Mouse (Mus musculus) liver, embryonic 12.5 days (tissue): ENCODE data around the gene 4933402J07Rik. TPM values are rescaled to one million over a fixed set of nuclear protein-coding genes. Genes with fewer than 3 reads are reported as not detected.

Source experiments
- ATAC-seq: fragments of 200-750 bp; cut with Nextera tagmentation; 2 replicates; pipeline ENCODE4 v1.8.0; 2017; ENCODE audit warnings: moderate number of reproducible peaks, mild to moderate bottlenecking, moderate library complexity
- H3K27ac ChIP-seq: fragments of 300-500 bp; sonication (generic); 2 replicates; pipeline ENCODE4 v1.5.1; 2016; ENCODE audit warnings: mild to moderate bottlenecking
- H3K27me3 ChIP-seq: fragments of 300-500 bp; sonication (generic); replicated peaks from 2 replicates; pipeline ENCODE4 v1.6.1; 2016; ENCODE audit warnings: mild to moderate bottlenecking, moderate library complexity
- H3K36me3 ChIP-seq: fragments of 300-500 bp; sonication (generic); 2 replicates; pipeline ENCODE4 v1.6.1; 2016; ENCODE audit warnings: mild to moderate bottlenecking, moderate library complexity
- H3K4me1 ChIP-seq: fragments of 300-500 bp; sonication (generic); 2 replicates; pipeline ENCODE4 v1.6.1; 2016
- H3K4me2 ChIP-seq: fragments of 300-500 bp; sonication (generic); 2 replicates; pipeline ENCODE4 v1.6.1; 2016; ENCODE audit warnings: mild to moderate bottlenecking, moderate library complexity
- H3K4me3 ChIP-seq: fragments of 300-500 bp; sonication (generic); 2 replicates; pipeline ENCODE4 v1.5.1; 2016; ENCODE audit warnings: mild to moderate bottlenecking, moderate library complexity
- H3K9ac ChIP-seq: fragments of 300-500 bp; sonication (generic); 2 replicates; pipeline ENCODE4 v1.6.1; 2016; ENCODE audit warnings: mild to moderate bottlenecking, moderate library complexity
- H3K9me3 ChIP-seq: fragments of 300-500 bp; sonication (generic); replicated peaks from 2 replicates; pipeline ENCODE4 v1.6.1; 2016; ENCODE audit warnings: mild to moderate bottlenecking, moderate library complexity
- WGBS: fragments of 180-500 bp; shearing (Covaris S2); methylation state at CpG from one replicate; pipeline ENCODE4 v1.1.7; 2016; ENCODE audit not compliant: insufficient replicate concordance; 5-methylcytosine and 5-hydroxymethylcytosine counted together
- polyA plus RNA-seq: library from polyadenylated mRNA; unstranded; fragments of >200 nt; fragmentation: Nextera tagmentation; extraction: Ambion mirVana; gene quantifications from 2 replicates; pipeline ENCODE4 v1.2.1, GENCODE M21; 2016

Gene 4933402J07Rik
- polyA plus RNA-seq, 1 experiment from 2014 or later, result not detected

DNA sequence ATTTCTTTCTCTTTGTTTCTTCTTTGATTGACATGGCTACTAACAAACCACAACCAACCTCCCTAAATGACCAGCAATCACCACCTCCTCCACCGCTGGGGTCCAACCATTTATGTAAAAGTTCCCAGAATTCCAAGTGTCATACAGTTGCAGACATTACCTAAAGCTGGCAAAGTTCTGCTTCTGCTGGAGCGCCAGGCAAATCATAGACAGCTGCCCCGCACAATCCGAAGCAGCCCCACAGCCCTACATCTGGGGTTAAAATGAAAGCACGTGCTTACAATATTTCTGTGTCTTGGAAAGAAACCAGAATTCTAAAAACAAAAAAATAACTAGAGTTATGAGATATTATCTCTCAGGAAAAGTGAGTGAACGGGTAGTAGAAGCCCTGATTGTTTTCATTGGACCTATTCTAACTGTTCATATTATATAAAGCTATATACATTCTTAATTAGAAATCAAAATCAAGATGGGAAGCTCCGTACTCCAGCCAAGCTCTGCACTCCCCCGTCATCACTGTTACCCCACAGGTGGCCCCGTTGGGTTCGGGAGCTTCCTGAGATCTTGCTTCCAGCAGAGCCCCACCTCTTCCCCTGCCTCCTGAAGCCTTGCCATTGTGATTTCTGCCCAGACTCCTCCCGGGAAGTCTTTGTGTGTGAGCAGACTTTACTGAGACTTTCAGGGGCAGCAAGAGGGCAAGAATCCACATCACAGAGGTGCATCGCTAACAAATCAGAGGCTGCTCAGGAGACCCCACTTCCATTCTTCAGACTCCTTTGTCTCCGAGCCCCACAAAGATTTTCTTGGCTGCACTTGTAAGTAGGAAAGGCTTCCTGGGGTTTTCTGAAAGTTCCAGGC is 6.3 kb downstream of the 4933402J07Rik start:
- no peaks in the 10 kb centered on the region for H3K36me3 ChIP-seq

DNA sequence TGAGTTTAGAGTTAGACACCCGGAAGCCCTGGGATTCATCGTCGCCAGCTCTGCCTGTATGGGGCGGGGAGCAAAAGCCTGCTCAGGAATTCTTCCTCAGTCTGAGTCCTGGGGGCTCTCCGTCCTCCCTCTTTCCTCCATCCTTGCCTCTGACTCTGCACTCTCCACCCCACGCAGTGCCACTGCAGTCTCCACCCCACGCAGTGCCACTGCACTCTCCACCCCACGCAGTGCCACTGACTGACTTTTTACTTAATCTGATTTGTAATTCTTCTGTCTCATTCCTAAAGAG is 6.9 kb downstream of the 4933402J07Rik start:
- Histone ChIP-seq H3K9ac (no peak overlapping the region), H3K27ac (no peak overlapping the region), H3K27me3 (0 out of 2 replicates have a peak, but pooled peaks cover 3% of the 10 kb centered on the region), H3K9me3 (no peaks in the 10 kb centered on the region), H3K4me3 (no peak overlapping the region), H3K36me3 (no peaks in the 10 kb centered on the region), H3K4me1 (no peaks in the 10 kb centered on the region), H3K4me2 (peak overlapping the region; percentile 14; the same call in 1 of the 2 replicates)
- ATAC-seq, result no peak
- 9% methylated on average over 8 of the region's 8 CpGs for WGBS

More for the DNA sequence above, 6.3 kb downstream of the 4933402J07Rik start:
- ATAC-seq, result no peak
- H3K27me3 ChIP-seq, result 0 out of 2 replicates have a peak, but pooled peaks cover 3% of the 10 kb centered on the region
- 29% methylated on average over 13 of the region's 13 CpGs for WGBS
- H3K4me2 ChIP-seq, result peak overlapping the region; percentile 14
- H3K9ac ChIP-seq, result no peak overlapping the region
- H3K4me3 ChIP-seq, result no peak overlapping the region
- H3K27ac ChIP-seq, result no peak overlapping the region
- H3K4me1 ChIP-seq, result no peaks in the 10 kb centered on the region
- H3K9me3 ChIP-seq, result no peaks in the 10 kb centered on the region

DNA sequence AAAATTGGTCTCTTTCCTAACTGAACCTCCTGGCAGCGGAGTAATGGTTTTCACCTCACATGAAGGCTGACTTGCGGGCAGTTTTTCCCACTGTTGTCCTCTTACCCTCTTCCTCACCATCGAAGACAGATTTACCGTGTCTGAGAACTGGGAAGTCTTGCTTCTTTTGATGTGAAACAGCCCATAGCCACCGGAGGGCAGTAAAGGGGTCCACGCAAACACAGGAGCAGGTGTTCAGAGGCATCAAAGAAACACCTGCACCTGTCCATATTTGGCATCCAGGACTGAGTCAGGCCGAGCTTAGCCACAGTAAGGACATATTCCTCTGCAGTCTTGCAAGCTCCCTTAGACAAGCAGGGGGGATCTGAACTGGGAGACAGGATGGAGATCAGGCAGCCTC is 7.2 kb downstream of the 4933402J07Rik start:
- ATAC-seq, result no peak
- Histone ChIP-seq H3K4me3 (no peak overlapping the region), H3K9ac (no peak overlapping the region), H3K4me1 (no peaks in the 10 kb centered on the region), H3K27me3 (0 out of 2 replicates have a peak, but pooled peaks cover 3% of the 10 kb centered on the region), H3K27ac (no peak overlapping the region), H3K9me3 (no peaks in the 10 kb centered on the region), H3K4me2 (no peak overlapping the region), H3K36me3 (no peaks in the 10 kb centered on the region)
- WGBS, result 16% methylated on average over 7 of the region's 7 CpGs

DNA sequence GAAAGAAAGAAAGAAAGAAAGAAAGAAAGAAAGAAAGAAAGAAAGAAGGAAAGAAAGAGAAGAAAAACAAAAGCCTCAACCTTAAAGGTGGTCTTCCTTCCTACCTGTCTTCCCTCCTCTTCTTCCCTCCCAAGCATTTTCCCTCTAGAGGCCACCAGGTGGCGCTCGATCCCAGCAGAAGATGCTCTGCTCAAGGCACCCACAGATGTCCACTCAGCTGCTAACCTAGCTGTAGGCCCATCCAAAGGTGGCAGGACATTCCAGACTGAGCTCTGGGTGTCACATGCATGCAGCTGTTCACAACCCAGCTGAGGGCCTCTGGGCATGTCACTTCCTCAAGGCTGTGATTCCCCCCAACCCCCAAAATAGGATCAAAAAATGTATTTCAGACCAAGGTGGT is 30.6 kb downstream of the 4933402J07Rik start:
- no peak for ATAC-seq
- Histone ChIP-seq H3K4me1 (no peaks in the 10 kb centered on the region), H3K4me3 (no peak overlapping the region), H3K27ac (no peak overlapping the region), H3K4me2 (no peak overlapping the region), H3K9ac (no peak overlapping the region), H3K36me3 (no peaks in the 10 kb centered on the region), H3K9me3 (no peaks in the 10 kb centered on the region), H3K27me3 (no peaks in the 10 kb centered on the region; the same call in 1 of the 2 replicates)
- WGBS, result 0% methylated on average over 2 of the region's 2 CpGs

DNA sequence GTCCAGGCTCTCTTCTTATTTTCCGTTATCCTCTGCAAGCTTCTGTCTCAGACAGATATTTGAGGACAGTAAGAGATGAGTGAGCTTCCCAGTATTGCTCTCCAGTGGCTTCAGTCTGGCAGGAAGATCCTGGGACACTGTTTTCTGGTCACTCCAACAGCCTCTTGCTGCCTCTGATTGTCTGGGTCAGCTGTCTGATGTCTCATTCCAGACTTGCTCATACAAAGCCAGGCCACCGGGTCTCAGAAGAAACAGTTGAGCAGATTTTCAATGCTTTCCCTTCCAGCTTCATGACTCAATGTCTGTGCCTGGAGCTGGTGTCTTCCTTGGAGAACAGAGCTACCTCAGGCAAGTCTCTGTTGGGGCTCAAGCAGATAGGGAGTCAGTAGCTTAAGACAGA is 39.1 kb downstream of the 4933402J07Rik start:
- Histone ChIP-seq H3K27me3 (peaks cover 17% of the 10 kb centered on the region), H3K4me3 (no peak overlapping the region), H3K4me2 (no peak overlapping the region), H3K27ac (no peak overlapping the region), H3K4me1 (no peaks in the 10 kb centered on the region), H3K36me3 (no peaks in the 10 kb centered on the region), H3K9ac (no peak overlapping the region), H3K9me3 (no peaks in the 10 kb centered on the region)
- 53% methylated on average over 2 of the region's 2 CpGs for WGBS
- no peak for ATAC-seq

DNA sequence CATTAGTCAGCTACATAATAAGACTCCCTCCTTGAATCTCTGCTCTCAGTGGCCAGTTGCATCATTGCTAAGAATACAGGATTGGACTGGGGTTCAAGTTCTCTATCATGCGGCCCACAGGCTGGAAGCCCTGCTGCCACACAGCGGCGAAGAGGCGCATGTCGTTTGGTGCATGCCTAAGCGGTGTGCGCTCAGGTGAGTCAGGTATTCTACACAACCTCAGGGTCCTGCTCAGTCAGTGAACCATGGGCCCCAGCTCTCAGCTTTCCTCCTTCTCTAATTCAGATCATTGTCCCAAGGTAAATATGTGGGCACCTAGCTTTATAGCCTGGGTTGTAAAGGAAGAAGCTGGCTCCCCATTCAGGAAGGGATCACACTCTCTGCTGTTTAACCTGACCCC is 45.5 kb downstream of the 4933402J07Rik start:
- Histone ChIP-seq H3K9ac (no peak overlapping the region), H3K27ac (no peak overlapping the region), H3K27me3 (peaks cover 3% of the 10 kb centered on the region; the same call in 1 of the 2 replicates), H3K9me3 (no peaks in the 10 kb centered on the region), H3K4me2 (no peak overlapping the region), H3K4me3 (no peak overlapping the region), H3K36me3 (no peaks in the 10 kb centered on the region), H3K4me1 (no peaks in the 10 kb centered on the region)
- ATAC-seq, result no peak
- 72% methylated on average over 7 of the region's 7 CpGs for WGBS

DNA sequence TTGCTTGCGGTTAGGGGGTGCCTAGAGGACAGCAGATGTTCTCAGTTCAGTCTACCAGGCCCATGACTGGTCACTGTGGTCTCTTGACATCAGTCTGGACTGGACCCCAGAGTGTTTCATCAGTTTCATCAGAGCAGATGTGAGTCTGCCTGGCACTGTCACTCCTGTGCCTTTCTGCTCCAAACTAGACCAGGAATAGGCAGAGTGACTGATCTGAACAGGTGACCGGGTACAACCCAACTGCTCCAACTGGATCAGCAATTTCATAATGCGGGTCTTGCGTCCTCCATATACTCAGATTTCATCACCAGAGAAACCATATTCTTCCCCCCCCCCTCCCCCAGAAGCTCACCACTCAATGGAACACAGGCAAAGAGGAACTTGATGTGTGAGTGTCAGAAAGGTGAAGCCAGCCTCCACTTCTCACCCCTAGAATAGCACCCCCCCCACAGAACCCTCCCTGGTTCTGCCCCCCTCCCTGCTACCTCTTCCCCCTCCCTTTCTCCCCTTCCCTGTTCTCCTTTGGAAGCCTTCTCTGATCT is 46.1 kb downstream of the 4933402J07Rik start:
- Histone ChIP-seq H3K27ac (no peak overlapping the region), H3K4me2 (no peak overlapping the region), H3K4me3 (no peak overlapping the region), H3K27me3 (peaks cover 3% of the 10 kb centered on the region; the same call in 1 of the 2 replicates), H3K36me3 (no peaks in the 10 kb centered on the region), H3K9ac (no peak overlapping the region), H3K9me3 (no peaks in the 10 kb centered on the region), H3K4me1 (no peaks in the 10 kb centered on the region)
- ATAC-seq, result no peak
- WGBS, result 48% methylated on average over 4 of the region's 4 CpGs

DNA sequence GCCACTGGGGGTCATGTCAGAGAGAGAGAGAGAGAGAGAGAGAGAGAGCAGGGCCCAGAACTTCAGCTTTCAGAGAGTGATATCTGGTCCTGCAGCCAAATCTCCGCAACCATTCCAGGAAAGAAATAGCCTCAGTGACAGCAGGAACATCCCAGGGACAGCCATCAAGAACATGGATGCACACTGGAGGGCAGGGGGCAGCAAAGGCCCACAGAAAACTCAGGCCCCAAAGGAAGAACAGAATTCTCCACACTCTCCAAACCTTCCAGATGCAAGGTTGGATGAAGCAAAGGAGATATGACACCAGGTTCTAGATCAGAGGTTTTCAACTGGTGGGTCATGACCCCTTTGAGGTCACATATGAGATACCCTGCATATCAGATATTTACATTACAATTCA is 50.0 kb downstream of the 4933402J07Rik start:
- Histone ChIP-seq H3K27ac (no peak overlapping the region), H3K9ac (no peak overlapping the region), H3K4me1 (no peaks in the 10 kb centered on the region), H3K4me3 (no peak overlapping the region), H3K36me3 (no peaks in the 10 kb centered on the region), H3K9me3 (no peaks in the 10 kb centered on the region), H3K27me3 (no peaks in the 10 kb centered on the region), H3K4me2 (no peak overlapping the region)
- 57% methylated on average over 1 of the region's 1 CpGs for WGBS
- no peak for ATAC-seq

DNA sequence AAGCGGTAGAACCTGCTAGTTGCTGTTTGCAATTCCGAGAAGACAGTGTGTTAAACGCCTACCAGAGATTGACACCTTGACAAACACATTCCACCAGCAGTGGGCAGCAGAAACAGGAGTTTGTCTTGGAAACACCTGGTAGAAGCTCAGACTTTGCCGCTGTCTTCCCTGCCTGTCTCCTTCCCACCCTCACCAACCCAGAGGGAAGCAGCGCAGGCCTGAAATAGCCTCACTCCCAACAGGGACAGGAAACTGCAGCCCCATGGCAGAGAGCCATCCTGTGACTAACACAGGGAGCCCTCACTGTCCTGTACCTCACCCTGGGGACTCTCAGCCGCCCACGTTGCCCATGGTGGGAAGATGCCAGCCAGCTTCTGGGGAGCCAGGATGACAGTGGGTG is 55.5 kb downstream of the 4933402J07Rik start:
- H3K36me3 ChIP-seq, result no peaks in the 10 kb centered on the region
- H3K4me1 ChIP-seq, result no peaks in the 10 kb centered on the region
- H3K9ac ChIP-seq, result no peak overlapping the region
- H3K4me3 ChIP-seq, result no peak overlapping the region
- H3K4me2 ChIP-seq, result no peak overlapping the region
- no peaks in the 10 kb centered on the region for H3K9me3 ChIP-seq
- H3K27ac ChIP-seq, result no peak overlapping the region
- H3K27me3 ChIP-seq, result 0 out of 2 replicates have a peak, but pooled peaks cover 3% of the 10 kb centered on the region
- 39% methylated on average over 7 of the region's 7 CpGs for WGBS
- ATAC-seq, result no peak

DNA sequence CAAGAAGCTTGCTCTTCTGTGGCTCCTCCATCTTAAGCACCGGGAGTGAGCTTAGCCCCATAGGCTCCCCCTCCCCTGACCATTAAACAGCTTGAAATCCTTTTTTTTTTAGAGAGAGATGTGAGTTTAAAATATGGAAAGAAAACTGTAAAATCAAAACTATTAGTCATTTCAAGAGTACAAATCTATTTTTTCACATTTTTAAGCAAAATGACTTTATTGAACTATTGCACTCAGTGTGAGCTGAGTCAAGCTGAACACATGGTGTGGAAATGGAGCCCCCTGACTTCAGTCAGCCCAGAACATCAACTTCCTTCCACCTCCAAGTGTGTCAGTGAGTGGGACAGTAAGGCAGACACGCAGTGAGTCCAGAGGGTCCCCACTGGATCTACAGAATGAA is 55.9 kb downstream of the 4933402J07Rik start:
- no peaks in the 10 kb centered on the region for H3K4me1 ChIP-seq
- H3K4me3 ChIP-seq, result no peak overlapping the region
- no peaks in the 10 kb centered on the region for H3K9me3 ChIP-seq
- WGBS, result 36% methylated on average over 2 of the region's 2 CpGs
- H3K9ac ChIP-seq, result no peak overlapping the region
- H3K27ac ChIP-seq, result no peak overlapping the region
- no peak for ATAC-seq
- no peak overlapping the region for H3K4me2 ChIP-seq
- H3K27me3 ChIP-seq, result 0 out of 2 replicates have a peak, but pooled peaks cover 3% of the 10 kb centered on the region
- no peaks in the 10 kb centered on the region for H3K36me3 ChIP-seq

DNA sequence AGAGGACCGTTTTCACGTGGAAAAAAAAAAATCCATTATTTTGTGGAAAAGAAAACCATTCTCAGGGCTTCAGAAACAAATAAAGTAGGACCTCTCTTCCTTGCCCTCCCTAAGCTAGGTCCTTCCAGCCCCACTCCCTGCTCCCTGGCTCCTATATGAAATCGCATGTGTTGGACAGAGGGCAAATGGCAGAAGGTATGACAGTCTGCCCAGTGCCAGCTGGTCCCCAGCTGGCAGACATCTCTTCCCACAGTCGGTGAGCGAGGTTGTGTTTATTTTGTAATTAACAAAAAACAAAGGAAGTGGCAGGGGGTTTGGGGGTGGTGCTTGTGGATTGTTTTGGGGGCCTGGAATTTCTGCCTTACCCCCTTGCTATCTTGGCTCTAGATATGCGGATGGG is 56.6 kb downstream of the 4933402J07Rik start:
- 62% methylated on average over 6 of the region's 6 CpGs for whole genome bisulfite sequencing
- Histone ChIP-seq H3K36me3 (no peaks in the 10 kb centered on the region), H3K4me3 (no peak overlapping the region), H3K9ac (no peak overlapping the region), H3K4me2 (no peak overlapping the region), H3K27ac (no peak overlapping the region), H3K4me1 (no peaks in the 10 kb centered on the region), H3K27me3 (0 out of 2 replicates have a peak, but pooled peaks cover 3% of the 10 kb centered on the region), H3K9me3 (no peaks in the 10 kb centered on the region)
- no peak for ATAC-seq

DNA sequence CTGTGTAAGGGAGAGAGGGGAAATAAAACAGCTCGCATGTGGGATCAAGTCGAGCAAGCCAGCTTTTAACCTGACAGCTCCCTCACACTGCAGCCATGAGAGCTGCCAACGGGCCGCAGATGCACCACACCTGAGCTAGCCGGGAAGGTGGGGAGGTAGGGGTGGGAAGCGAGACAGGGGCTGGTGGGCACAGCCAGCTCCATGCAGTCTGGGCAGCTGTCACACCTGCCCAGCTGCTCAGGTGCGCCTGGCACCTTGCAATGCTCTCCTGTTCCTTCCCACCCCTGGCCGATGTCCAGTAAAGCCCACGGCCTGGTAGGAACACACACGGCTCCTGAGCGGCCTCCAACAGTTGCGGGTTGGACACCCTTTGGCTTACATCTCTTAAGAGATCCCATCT is 57.5 kb downstream of the 4933402J07Rik start:
- Histone ChIP-seq H3K9me3 (no peaks in the 10 kb centered on the region), H3K4me3 (no peak overlapping the region)
- WGBS, result 74% methylated on average over 12 of the region's 12 CpGs

More for the DNA sequence above, 57.5 kb downstream of the 4933402J07Rik start:
- Histone ChIP-seq H3K27ac (no peak overlapping the region), H3K9ac (no peak overlapping the region), H3K36me3 (no peaks in the 10 kb centered on the region), H3K4me1 (no peaks in the 10 kb centered on the region), H3K27me3 (0 out of 2 replicates have a peak, but pooled peaks cover 3% of the 10 kb centered on the region), H3K4me2 (no peak overlapping the region)
- no peak for ATAC-seq
